Mouse (Mus musculus): Measurements from ENCODE around the gene Foxf1.
A peak's percentile ranks its signal among the peaks of the same experiment; 100 is the strongest.

GRCm38 (mm10) chr8:121125311-121125876 is 41.2 kb downstream of the Foxf1 start:
- TF ChIP-seq EP300 (optimal IDR thresholded peaks at IDR 0.05) (no peak), CTCF (IDR thresholded peaks at IDR 0.05; ENCODE audit: low read depth) (peak; percentile 69)

Measured in stomach, postnatal 0 days (tissue).